Mouse (Mus musculus): ENCODE results near the gene Rnf213. TPM values are rescaled to one million over a fixed set of nuclear protein-coding genes. Genes with fewer than 3 reads are reported as not detected.
A peak's percentile ranks its signal among the peaks of the same experiment; 100 is the strongest.

The Rnf213 gene
- total RNA-seq, 2 experiments from 2014 or later = 6.9 to 10.1 TPM

- peak; percentile 68 for DNase-seq
Measured at GRCm38 (mm10) chr11:119390271-119391231, 2.3 kb upstream of the Rnf213 start.

DNA sequence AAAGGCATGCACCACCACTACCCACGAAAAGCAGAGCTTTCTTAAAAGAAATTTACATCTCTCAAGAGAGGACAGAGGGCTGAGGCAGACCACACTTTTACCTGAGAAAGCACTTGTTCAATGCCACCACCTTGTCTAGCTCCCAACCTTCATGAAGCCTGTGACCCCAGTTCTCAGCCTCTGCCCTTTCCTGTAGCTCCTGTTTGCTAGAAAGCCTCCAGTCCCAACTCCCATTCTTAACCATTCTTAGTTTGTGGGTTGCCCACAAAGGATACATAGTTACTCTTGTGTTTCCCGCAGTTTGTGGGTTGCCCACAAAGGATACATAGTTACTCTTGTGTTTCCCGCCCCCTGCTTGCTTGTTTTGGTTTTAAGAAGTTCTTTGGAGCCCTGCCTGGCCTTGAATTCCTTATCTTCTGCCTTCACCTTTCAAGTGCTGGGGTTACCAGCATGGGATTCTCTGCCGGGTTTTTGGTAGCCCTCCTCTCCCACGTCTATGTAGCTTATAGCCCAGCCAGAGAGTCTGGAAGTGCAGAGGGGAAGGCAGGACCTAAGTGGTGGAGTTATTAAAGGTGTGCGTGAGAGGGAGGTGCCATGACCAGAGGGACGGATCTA is 1.4 kb upstream of the Rnf213 start:
- DNase-seq = no peak

- peak; percentile 39 for DNase-seq
Measured at GRCm38 (mm10) chr11:119392001-119392614, 792 bp upstream of the Rnf213 start.

- peak; percentile 14 for DNase-seq
Measured at GRCm38 (mm10) chr11:119393483-119393804, 544 bp downstream of the Rnf213 start.

DNA sequence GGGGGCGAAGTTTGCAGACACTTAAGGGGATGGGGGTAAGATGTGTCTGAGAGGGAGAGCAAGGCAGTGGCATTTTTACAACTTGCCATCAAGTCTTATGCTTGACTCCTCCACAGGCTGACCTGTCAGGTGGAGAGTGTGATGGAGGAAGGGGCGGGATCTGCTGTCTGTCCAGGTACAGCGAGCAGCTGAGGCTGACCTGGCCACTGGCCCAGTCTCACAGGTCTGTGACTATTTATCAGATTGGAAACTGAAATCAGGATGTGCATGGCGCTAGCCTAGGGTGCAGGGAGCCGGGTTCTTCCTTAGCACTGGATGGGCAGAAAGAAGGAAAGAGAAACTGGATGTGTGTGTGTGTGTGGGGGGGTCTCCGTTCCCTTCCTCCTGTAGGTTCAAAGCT is 1.3 kb downstream of the Rnf213 start:
- DNase-seq = no peak

DNA sequence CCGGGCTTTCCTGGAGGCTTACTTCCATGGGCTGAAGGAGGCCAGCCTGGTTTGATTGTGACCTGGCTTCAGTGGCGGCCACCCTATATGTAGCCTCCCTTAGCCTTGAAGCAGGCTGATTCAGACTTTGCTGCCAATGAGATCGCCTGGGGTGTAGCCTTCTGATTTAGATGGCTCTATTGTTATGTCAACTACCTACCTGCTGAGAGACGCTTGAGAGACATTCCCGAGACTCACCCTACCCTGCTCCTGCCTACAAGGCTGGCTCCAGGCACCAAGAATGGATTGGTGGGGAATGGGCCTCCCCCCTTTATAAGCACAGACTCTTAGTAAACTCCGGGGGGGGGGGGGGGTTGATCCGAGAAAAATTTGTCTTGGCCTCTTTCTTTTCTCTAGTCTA is 2.5 kb downstream of the Rnf213 start:
- DNase-seq = no peak

DNA sequence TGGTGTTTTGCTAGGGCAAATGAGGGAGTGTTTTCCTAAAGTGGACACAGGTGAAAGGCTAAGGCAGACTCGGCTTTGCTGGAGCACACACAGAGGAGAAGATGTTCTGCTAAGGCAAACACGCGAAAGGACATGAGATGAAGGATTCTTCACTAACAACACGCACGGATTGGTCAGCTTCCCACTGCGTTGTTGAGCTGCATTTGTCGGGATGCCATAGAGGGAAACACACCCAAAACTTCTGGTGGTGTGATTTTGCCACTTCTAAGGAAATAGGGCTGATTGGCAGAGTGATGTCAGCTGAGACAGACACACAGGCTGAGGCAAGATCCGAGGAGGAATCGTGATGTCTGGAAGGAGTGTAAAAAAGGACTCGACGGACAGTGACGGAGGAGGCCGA is 3.0 kb downstream of the Rnf213 start:
- no peak for DNase-seq

- no peak for DNase-seq
Measured at GRCm38 (mm10) chr11:119396461-119396860, 3.6 kb downstream of the Rnf213 start.

DNA sequence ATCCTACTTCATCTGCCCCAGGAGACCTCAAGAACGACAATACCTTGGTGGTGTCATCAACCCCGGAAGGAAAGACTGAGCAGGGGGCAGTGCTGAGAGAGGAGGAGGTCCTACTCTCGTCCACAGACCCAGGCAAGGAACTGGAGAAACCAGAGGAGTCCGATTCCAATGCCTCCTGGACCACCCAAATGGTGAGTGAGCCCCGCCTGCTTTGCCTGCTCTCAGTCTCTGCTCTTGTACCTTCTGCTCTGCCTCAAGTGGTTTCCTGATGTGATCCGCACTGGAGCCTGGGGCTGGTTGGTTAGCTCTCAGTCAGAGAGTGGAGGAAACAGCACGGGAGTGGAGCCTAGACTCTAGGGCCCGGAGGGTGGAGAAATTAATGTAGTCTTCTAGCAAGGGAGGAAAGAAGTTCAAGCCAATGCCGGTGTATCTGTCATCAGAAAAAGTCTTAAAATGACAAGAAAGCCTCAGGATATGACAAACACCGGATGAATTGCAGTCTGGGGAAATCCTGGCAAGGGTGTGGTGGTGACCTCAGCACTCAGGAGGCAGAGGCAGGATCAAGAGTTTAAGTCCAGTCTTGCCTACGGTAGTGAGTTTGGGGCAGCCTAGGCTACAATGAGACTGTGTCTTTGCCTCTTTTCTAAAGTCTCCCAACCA is 9.7 kb downstream of the Rnf213 start:
- DNase-seq = no peak

- no peak for DNase-seq
Measured at GRCm38 (mm10) chr11:119404627-119405026, 11.7 kb downstream of the Rnf213 start.

DNA sequence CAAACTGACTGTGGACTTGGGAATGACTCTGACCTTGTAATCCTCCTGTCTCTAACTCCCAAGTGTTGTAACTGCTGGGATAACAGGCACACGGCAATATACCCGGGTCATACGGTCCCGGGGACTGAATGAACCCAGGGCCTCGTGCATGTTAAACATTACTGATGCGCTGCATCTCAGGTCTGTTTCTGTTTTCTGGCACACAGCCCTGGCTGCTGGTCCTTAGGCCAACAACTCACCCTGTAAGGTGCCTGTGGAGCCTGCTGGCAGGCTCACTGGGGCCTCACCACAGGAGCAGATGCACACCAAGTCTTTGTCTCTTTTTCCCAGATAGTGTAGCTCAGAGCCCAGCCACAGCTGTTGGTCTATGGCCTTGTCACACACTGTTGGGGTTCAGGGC is 14.5 kb downstream of the Rnf213 start:
- DNase-seq = no peak

GRCm38 (mm10) chr11:119407977-119408376 is 15.1 kb downstream of the Rnf213 start:
- no peak for DNase-seq

GRCm38 (mm10) chr11:119419327-119420118 is 26.6 kb downstream of the Rnf213 start:
- DNase-seq = no peak

GRCm38 (mm10) chr11:119420426-119420825 is 27.5 kb downstream of the Rnf213 start:
- DNase-seq = no peak

DNA sequence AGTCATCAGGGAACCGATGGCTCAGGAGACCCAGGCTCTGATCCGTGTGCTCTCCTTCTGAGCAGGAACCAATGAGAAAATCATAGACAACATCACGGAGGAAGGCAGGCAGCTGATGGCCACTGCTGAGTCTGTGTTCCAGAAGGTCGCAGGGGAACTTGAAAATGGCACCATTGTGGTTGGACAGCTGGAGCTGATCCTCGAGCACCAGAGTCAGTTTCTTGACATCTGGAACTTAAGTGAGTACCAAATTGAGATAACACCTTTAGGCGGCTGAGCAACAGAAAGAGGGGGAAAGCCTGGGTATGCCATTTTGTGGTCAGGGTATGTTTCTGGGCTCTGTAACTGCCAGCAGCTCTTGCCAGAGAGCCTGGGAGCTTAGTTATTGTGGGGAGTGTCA is 34.5 kb downstream of the Rnf213 start:
- no peak for DNase-seq

GRCm38 (mm10) chr11:119427986-119428385 is 35.1 kb downstream of the Rnf213 start:
- no peak for DNase-seq

- DNase-seq = peak; percentile 28
Measured at GRCm38 (mm10) chr11:119428649-119429136, 35.8 kb downstream of the Rnf213 start.

- DNase-seq = peak; percentile 63
Measured at GRCm38 (mm10) chr11:119431516-119431915, 38.6 kb downstream of the Rnf213 start.

DNA sequence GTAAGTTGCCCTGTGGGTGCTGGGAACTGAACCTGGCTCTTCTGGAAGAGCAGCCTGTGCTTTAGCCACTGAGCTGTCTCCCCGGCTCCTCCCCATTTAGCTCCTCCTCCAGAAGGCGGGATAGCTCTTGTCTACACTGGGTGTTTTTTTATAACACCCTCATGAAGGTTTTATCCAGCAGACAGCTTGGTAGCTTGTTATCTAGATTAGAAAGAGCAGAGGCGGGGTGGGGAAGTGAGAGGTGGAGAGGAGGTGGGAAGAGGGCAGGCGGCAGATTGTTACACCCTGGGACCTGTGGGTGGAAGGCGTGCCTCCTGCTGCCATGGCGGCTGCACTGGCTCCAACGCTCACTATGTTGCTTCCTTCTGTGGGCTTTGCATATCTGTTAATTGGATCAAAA is 39.8 kb downstream of the Rnf213 start:
- DNase-seq = no peak

DNA sequence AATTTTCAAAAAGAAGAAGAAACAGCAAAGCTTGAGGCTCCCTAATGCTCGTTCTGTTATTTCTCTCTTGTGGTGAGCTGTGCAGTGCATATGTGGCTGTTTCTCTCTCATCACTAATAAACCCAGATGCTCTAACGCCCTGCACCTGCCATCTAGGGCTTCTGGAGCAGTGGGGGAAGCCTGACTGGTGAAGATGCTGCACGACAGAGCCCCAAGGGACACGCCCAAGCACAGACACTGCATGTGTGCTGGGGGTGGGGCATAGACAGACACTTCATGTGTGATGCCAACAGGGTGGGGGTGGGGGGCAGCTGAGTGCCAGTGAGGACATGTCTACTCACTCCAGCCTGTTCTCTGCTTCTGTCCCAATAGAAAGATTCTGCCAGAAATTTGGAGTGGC is 41.4 kb downstream of the Rnf213 start:
- no peak for DNase-seq

All from gastrocnemius, postnatal 10 days (tissue).